ENCODE assay signal across 8 mouse cellular contexts in genomic region chr11:77606469-77606834, GRCm38 (mm10). TPM values are rescaled to one million over a fixed set of nuclear protein-coding genes. Genes with fewer than 3 reads are reported as not detected.
DNase-seq lines count a peak whose midpoint lies in the region; ATAC-seq and TF ChIP-seq lines count a peak whose summit lies in the region.

No protein-coding gene starts in this region.

- TF ChIP-seq CTCF in kidney, postnatal 0 days (IDR thresholded peaks at IDR 0.05; ENCODE audit: low read depth) = no peak
- no peak for TF ChIP-seq CTCF in bone marrow, adult 2 months (IDR thresholded peaks at IDR 0.05; ENCODE audit: control insufficient read depth, insufficient read depth, low read length)

- H3K27me3 ChIP-seq in kidney, postnatal 0 days (ENCODE audit: insufficient read depth, low read length) = no peaks in the 10 kb centered on the region
- H3K27me3 ChIP-seq in hindbrain, embryonic 10.5 days (ENCODE audit: insufficient read depth, poor library complexity, severe bottlenecking) = no peaks in the 10 kb centered on the region
- H3K27me3 ChIP-seq in midbrain, embryonic 10.5 days (ENCODE audit: low read depth, poor library complexity, severe bottlenecking) = no peaks in the 10 kb centered on the region

- H3K36me3 ChIP-seq in kidney, postnatal 0 days (ENCODE audit: insufficient read depth, low read length) = peaks cover 7% of the 10 kb centered on the region; the same call in 1 of the 2 replicates
- peaks cover 23% of the 10 kb centered on the region for H3K36me3 ChIP-seq in hindbrain, embryonic 10.5 days
- H3K36me3 ChIP-seq in midbrain, embryonic 10.5 days = peaks cover 32% of the 10 kb centered on the region

- WGBS in kidney, postnatal 0 days = 3% methylated on average over 6 of the region's 6 CpGs
- WGBS in bone marrow, adult 2 months = 7% methylated on average over 6 of the region's 6 CpGs
- 15% methylated on average over 6 of the region's 6 CpGs for WGBS in hindbrain, embryonic 10.5 days
- WGBS in midbrain, embryonic 10.5 days = 15% methylated on average over 6 of the region's 6 CpGs

- H3K9ac ChIP-seq in kidney, postnatal 0 days (ENCODE audit: low read depth, low read length) = peak overlapping the region; percentile 99

- peaks cover 4% of the 10 kb centered on the region; the same call in 1 of the 2 replicates for H3K4me1 ChIP-seq in kidney, postnatal 0 days (replicated peaks; ENCODE audit: insufficient read depth, low read length)
- H3K4me1 ChIP-seq in bone marrow, adult 2 months (ENCODE audit: control insufficient read depth, insufficient read depth, low read length) = peaks cover 2% of the 10 kb centered on the region; the same call in 1 of the 2 replicates
- peaks cover 35% of the 10 kb centered on the region for H3K4me1 ChIP-seq in hindbrain, embryonic 10.5 days (replicated peaks)
- peaks cover 28% of the 10 kb centered on the region for H3K4me1 ChIP-seq in midbrain, embryonic 10.5 days

- H3K27ac ChIP-seq in kidney, postnatal 0 days = peak overlapping the region; percentile 98
- H3K27ac ChIP-seq in bone marrow, adult 2 months (ENCODE audit: control insufficient read depth, insufficient read depth, low read depth, low read length, poor library complexity) = no peak overlapping the region
- H3K27ac ChIP-seq in hindbrain, embryonic 10.5 days = peak overlapping the region; percentile 100
- H3K27ac ChIP-seq in midbrain, embryonic 10.5 days (replicated peaks) = peak overlapping the region; percentile 100

- peak overlapping the region; percentile 88 for H3K4me2 ChIP-seq in kidney, postnatal 0 days (ENCODE audit: low read length)

- ATAC-seq in kidney, postnatal 0 days (replicated peaks; ENCODE audit: low FRiP score, low read depth) = no peak

- no peak for TF ChIP-seq POLR2A in bone marrow, adult 2 months (IDR thresholded peaks at IDR 0.05; ENCODE audit: borderline replicate concordance, control insufficient read depth, low read depth, low read length)

- peak overlapping the region; percentile 79 for H3K4me3 ChIP-seq in kidney, postnatal 0 days (replicated peaks; ENCODE audit: low read depth, low read length)
- H3K4me3 ChIP-seq in bone marrow, adult 2 months (replicated peaks; ENCODE audit: control insufficient read depth, low read depth, low read length) = peak overlapping the region; percentile 91
- H3K4me3 ChIP-seq in hindbrain, embryonic 10.5 days = peak overlapping the region; percentile 96
- H3K4me3 ChIP-seq in midbrain, embryonic 10.5 days = peak overlapping the region; percentile 80

- H3K9me3 ChIP-seq in kidney, postnatal 0 days (replicated peaks; ENCODE audit: low read length) = no peaks in the 10 kb centered on the region
- H3K9me3 ChIP-seq in hindbrain, embryonic 10.5 days = no peaks in the 10 kb centered on the region
- H3K9me3 ChIP-seq in midbrain, embryonic 10.5 days (replicated peaks) = no peaks in the 10 kb centered on the region

- DNase-seq in kidney, postnatal 0 days (ENCODE audit: low spot score) = no peak
- DNase-seq in kidney, postnatal 14 days = no peak
- no peak for DNase-seq in hindbrain, embryonic 10.5 days (ENCODE audit: low spot score)
- no peak for DNase-seq in midbrain, embryonic 10.5 days (ENCODE audit: low spot score)
- no peak for DNase-seq in urinary bladder, adult 2 months (ENCODE audit: low spot score)
- no peak for DNase-seq in ovary, postnatal 36 days (ENCODE audit: low spot score)
- DNase-seq in thymus, adult 18-20 months = no peak

RNA-seq across cellular contexts. Expression of gene Taok1, which starts 1.2 kb away (rescaled TPM):
- polyA plus RNA-seq in kidney, postnatal 0 days (2015; fragmentation: Nextera tagmentation; extraction: Ambion mirVana) = 17.5 and 17.7 TPM in 2 replicates
- 6.5 and 8.8 TPM in 2 replicates for polyA plus RNA-seq in bone marrow, adult 2 months (2011; ENCODE audit: insufficient read depth, insufficient read length, low replicate concordance, missing spikeins)
- 11.9 and 13.6 TPM in 2 replicates for polyA plus RNA-seq in hindbrain, embryonic 10.5 days (2016; fragmentation: Nextera tagmentation; extraction: Ambion mirVana)
- polyA plus RNA-seq in midbrain, embryonic 10.5 days (2016; fragmentation: Nextera tagmentation; extraction: Ambion mirVana) = 13.9 and 16.6 TPM in 2 replicates
- polyA plus RNA-seq in urinary bladder, adult 2 months (2012; rRNA removed) = 17.3 and 18.1 TPM in 2 replicates
